Mouse (Mus musculus) heart, embryonic 16.5 days (tissue): ENCODE measurements around the gene Vmn1r45. TPM values are rescaled to one million over a fixed set of nuclear protein-coding genes. Genes with fewer than 3 reads are reported as not detected.

ENCODE experiments used
- polyA plus RNA-seq: library from polyadenylated mRNA; unstranded; fragments of >200 nt; fragmentation: Nextera tagmentation; extraction: Ambion mirVana; gene quantifications from 2 replicates; pipeline ENCODE4 v1.2.1, GENCODE M21; 2015

Gene Vmn1r45
- polyA plus RNA-seq, 1 experiment from 2014 or later = not detected

Other genes starting within 250 kb of the Vmn1r45 start
- gene Vmn1r40, start 233.1 kb downstream of the Vmn1r45 start, polyA plus RNA-seq = not detected in 2 replicates
- gene Vmn1r41, start 199.8 kb downstream of the Vmn1r45 start, polyA plus RNA-seq = not detected in 2 replicates
- not detected in 2 replicates for gene Vmn1r42, start 64.2 kb downstream of the Vmn1r45 start, polyA plus RNA-seq
- gene Vmn1r43, start 64.2 kb downstream of the Vmn1r45 start, polyA plus RNA-seq = not detected in 2 replicates
- gene Vmn1r44, start 56.9 kb downstream of the Vmn1r45 start, polyA plus RNA-seq = not detected in 2 replicates
- gene Vmn1r46, start 28.7 kb upstream of the Vmn1r45 start, polyA plus RNA-seq = not detected in 2 replicates
- gene Vmn1r47, start 75.5 kb upstream of the Vmn1r45 start, polyA plus RNA-seq = not detected in 2 replicates
- gene Vmn1r48, start 96.2 kb upstream of the Vmn1r45 start, polyA plus RNA-seq = not detected in 2 replicates
- gene Vmn1r49, start 137.9 kb upstream of the Vmn1r45 start, polyA plus RNA-seq = not detected in 2 replicates
- not detected in 2 replicates for gene Vmn1r50, start 160.8 kb upstream of the Vmn1r45 start, polyA plus RNA-seq
- gene Vmn1r51, start 182.0 kb upstream of the Vmn1r45 start, polyA plus RNA-seq = not detected in 2 replicates
- gene Vmn1r52, start 234.2 kb upstream of the Vmn1r45 start, polyA plus RNA-seq = not detected in 2 replicates